15 mouse cellular contexts compared by ENCODE assay signal in the genomic region with DNA sequence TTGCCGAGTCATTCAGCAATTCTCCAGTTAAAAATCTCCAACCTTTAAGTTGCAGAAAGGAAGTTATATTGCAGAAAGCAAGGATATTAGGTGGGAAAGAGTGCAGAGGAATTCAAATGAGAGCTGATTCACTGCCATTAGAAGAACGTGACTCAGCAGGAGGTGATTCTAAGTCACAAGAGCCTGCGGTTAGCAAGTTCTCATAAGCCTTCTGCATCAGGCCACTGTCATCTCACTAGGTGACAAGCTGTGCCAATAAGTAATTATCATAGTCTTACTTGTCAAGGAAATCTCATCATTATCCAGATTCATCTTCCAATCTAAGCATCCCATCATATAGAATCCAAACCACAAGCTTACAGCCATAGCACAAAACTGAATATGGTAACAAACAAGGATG.
"Had no signal": no experiment of that assay in that cellular context is flagged by ENCODE, and none has a peak within 500 bp of the region (broad histone marks: within the 10 kb centered on the region; RNA-seq: fewer than 3 reads in every experiment).

No protein-coding gene starts in this region.

- H3K27ac ChIP-seq: kidney, postnatal 0 days; layer of hippocampus, adult 2 months; limb, embryonic 13.5 days; liver, embryonic 14.5 days; midbrain, embryonic 10.5 days; neural tube, embryonic 13.5 days had no signal

- DNase-seq: kidney, adult 11 months; kidney, adult 9 months; kidney, postnatal 4 days; left cerebral cortex, postnatal 4 days; lung, adult 2 months; lung, postnatal 14 days; midbrain, embryonic 14.5 days; retina, postnatal 1 day; thymus, postnatal 4 days had no signal

- H3K9me3 ChIP-seq: limb, embryonic 13.5 days; midbrain, embryonic 10.5 days; neural tube, embryonic 13.5 days had no signal

- H3K4me3 ChIP-seq: layer of hippocampus, adult 2 months; limb, embryonic 13.5 days; midbrain, embryonic 10.5 days; neural tube, embryonic 13.5 days had no signal

- H3K36me3 ChIP-seq: limb, embryonic 13.5 days; midbrain, embryonic 10.5 days; neural tube, embryonic 13.5 days had no signal

- H3K9ac ChIP-seq: limb, embryonic 13.5 days; liver, embryonic 14.5 days; neural tube, embryonic 13.5 days had no signal

- H3K4me1 ChIP-seq: limb, embryonic 13.5 days; neural tube, embryonic 13.5 days had no signal

- H3K27me3 ChIP-seq: neural tube, embryonic 13.5 days had no signal
